Mouse (Mus musculus) olfactory bulb, adult 2 months (tissue): ENCODE results near the gene Knl1. TPM values are rescaled to one million over a fixed set of nuclear protein-coding genes. Genes with fewer than 3 reads are reported as not detected.

Experiments used
- H3K27ac ChIP-seq: fragments of 200-500 bp; 2 replicates; pipeline ENCODE4 v1.5.1; 2012; ENCODE audit warnings: low read depth, low read length; ENCODE audit not compliant: insufficient read depth
- H3K4me1 ChIP-seq: fragments of 200-500 bp; 2 replicates; pipeline ENCODE4 v1.6.1; 2012; ENCODE audit warnings: low read length; ENCODE audit not compliant: control insufficient read depth, insufficient read depth
- H3K4me3 ChIP-seq: fragments of 200-500 bp; 2 replicates; pipeline ENCODE4 v1.5.1; 2012; ENCODE audit warnings: mild to moderate bottlenecking, low read depth, low read length, moderate library complexity; ENCODE audit not compliant: insufficient read depth
- CTCF ChIP-seq: fragments of 200-500 bp; IDR thresholded peaks from 2 replicates; pipeline ENCODE4 v1.5.1; 2012; ENCODE audit warnings: low read depth, mild to moderate bottlenecking, low read length, moderate library complexity; ENCODE audit not compliant: insufficient read depth
- POLR2A ChIP-seq: fragments of 200-500 bp; IDR thresholded peaks from 2 replicates; pipeline ENCODE4 v1.6.1; 2012; ENCODE audit warnings: mild to moderate bottlenecking, low read depth, low read length, moderate library complexity; ENCODE audit not compliant: insufficient read depth
- WGBS: fragments of 180-500 bp; shearing (Covaris S2); methylation state at CpG from one replicate; pipeline ENCODE4 v1.1.7; 2018; 5-methylcytosine and 5-hydroxymethylcytosine counted together
- polyA plus RNA-seq: library from polyadenylated mRNA; stranded (reverse); fragments of >200 nt; gene quantifications from 2 replicates; pipeline ENCODE4 v1.2.4, GENCODE M21; 2012; ENCODE audit warnings: low replicate concordance; ENCODE audit not compliant: missing spikeins, insufficient read depth, insufficient read length

Knl1 gene
- polyA plus RNA-seq, 1 experiment, result not detected

DNA sequence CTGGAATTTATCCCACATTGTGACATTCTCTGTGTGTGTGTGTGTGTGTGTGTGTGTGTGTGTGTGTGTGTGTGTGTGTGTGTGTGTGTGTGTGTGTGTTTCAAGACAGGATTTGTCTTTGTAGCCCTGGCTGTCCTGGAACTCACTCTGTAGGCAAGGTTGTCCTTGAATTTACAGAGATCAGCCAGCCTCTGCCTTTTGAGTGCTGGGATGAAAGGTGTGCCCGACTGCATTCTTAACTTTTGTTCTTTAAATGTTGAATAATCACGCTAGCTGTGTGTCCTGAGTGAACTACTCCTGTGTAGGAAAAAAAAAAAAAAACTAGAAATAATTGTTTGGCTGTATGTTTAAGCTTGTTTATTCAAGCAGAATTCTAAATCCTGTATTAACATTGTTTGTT, 39.2 kb downstream of the Knl1 start:
- H3K4me1 ChIP-seq, result no peaks in the 10 kb centered on the region
- WGBS, result 90% methylated on average over 2 of the region's 2 CpGs
- TF ChIP-seq CTCF, result no peak
- no peak for TF ChIP-seq POLR2A
- H3K4me3 ChIP-seq, result no peak overlapping the region
- H3K27ac ChIP-seq, result no peak overlapping the region

DNA sequence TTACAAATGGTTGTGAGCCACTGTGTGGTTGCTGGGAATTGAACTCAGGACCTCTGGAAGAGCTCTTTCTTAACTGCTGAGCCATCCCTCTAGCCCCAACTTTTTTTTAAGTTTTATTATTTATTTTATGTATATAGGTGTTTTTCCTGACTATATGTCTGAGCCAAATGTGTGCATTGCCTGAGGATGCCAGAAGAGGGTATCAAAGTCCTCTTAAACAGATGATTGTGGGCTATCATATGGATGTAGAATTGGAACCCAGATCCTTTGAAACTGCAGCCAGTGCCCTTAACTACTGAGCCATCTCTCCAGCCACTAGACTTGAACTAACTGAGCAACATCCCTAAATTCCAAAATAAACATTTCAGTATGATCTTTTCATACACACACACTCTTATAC, 54.6 kb downstream of the Knl1 start:
- Histone ChIP-seq H3K4me1 (no peaks in the 10 kb centered on the region), H3K27ac (no peak overlapping the region), H3K4me3 (no peak overlapping the region)
- TF ChIP-seq POLR2A, result no peak

DNA sequence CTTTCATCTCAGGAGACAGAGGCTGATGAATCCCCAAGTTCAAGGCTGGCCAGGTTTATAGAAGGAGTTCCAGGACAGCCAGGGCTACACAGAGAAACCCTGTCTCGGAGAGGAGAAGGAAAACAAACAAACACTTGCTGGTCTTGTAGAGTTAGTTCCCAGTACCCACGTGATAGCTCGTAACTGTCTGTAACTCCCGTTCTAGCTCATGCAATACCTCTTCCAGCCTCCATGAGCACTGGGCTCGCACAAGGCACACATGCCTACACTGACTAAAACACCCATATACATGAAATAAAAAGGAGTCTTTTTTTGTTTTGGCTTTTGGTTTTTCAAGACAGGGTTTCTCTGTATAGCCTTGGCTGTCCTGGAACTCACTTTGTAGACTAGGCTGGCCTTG, 59.7 kb downstream of the Knl1 start:
- Histone ChIP-seq H3K4me3 (no peak overlapping the region), H3K4me1 (no peaks in the 10 kb centered on the region), H3K27ac (no peak overlapping the region)
- 89% methylated on average over 5 of the region's 5 CpGs for WGBS
- TF ChIP-seq CTCF (no peak), POLR2A (no peak)

DNA sequence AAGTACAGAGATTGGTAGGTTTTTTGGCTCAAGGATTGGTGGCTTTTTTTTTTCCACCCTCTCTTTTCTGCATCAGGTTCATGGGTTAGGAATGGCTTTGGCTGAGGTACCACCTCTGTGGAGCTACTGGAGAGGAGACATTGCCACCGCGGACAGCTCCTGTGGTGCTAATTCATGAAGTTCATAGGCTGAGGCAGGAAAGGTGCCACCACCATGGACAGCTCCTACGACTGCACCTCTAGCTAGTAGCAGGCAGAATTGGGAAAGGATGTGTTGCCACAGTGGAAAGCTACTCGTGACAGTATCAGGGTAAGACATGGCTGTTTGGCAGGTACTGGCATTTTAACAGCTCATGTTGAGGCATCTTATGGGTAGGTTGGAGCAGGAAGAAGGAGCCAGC, 61.6 kb downstream of the Knl1 start:
- 80% methylated on average over 4 of the region's 4 CpGs for WGBS
- TF ChIP-seq CTCF, result no peak
- no peak for TF ChIP-seq POLR2A

DNA sequence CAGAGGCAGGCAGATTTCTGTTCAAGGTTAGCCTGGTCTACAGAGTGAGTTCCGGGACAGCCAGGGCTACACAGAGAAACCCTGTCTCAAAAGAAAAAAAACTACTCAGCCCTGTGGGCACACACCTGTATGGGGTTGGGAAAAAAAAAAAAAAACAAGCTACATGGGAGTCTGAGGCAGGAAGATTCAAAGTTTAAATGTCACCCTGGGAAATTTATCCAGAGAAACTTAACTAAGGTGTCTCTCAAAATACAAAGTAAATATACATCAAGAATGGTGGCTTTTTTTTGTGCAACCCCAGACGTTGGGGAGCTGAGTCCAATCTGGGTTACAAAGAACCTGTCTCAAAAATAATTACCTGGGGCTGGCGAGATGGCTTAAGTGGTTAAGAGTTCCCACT, 64.1 kb downstream of the Knl1 start:
- Histone ChIP-seq H3K4me1 (peaks cover 4% of the 10 kb centered on the region), H3K27ac (no peak overlapping the region), H3K4me3 (no peak overlapping the region)
- WGBS, result 88% methylated on average over 3 of the region's 3 CpGs
- TF ChIP-seq POLR2A (no peak), CTCF (no peak)

More for the DNA sequence above, 61.6 kb downstream of the Knl1 start:
- Histone ChIP-seq H3K27ac (no peak overlapping the region), H3K4me1 (peaks cover 4% of the 10 kb centered on the region), H3K4me3 (no peak overlapping the region)

DNA sequence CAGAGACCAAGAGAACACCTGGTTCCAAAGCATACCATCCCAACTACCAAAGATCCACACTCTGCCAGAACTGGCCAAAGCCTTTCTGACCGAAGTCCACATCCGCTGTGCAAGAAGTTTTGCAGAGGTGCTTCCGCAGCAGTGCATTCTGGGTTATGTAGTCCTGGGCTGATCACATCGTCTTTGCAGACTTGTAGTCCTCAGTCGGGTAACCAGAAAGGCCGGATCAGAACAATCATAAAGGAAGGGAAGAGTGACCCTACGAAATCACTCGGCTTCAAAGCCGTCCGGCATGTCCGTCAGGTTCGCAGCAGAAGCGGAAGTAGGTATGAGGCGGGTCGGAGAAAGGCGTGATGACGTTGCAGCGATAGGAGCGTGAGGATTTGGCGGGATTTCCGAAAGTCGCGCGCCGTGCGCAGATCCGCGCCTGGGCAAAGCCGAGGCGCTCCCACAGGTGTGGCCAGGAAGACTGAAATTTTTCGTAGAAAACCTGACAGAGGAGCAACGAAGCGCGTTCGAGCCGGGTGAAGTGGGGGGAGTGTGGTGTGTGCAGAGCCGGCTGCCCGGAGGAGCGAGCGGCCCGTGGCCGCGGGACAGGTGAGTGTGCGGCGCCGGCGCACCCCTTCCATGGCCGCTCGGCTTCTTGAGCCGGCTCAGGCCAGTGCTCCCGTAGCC, 65.7 kb downstream of the Knl1 start, which contains the start of gene Rad51:
TSS of gene Rad51 (plus strand) at position 356 of the 675 bp plus-strand sequence.
- peak within 1 kb of the TSS; percentile 67 for H3K4me3 ChIP-seq
- H3K27ac ChIP-seq, result 0 out of 2 replicates have a peak within 1 kb of the TSS, but pooled peaks have one; percentile 71
- TF ChIP-seq CTCF (no peak), POLR2A (peak; percentile 39; the same call in 1 of the 2 replicates)
- H3K4me1 ChIP-seq, result peaks cover 4% of the 10 kb centered on the region
- WGBS, result under 1% methylated on average over 51 of the region's 51 CpGs

DNA sequence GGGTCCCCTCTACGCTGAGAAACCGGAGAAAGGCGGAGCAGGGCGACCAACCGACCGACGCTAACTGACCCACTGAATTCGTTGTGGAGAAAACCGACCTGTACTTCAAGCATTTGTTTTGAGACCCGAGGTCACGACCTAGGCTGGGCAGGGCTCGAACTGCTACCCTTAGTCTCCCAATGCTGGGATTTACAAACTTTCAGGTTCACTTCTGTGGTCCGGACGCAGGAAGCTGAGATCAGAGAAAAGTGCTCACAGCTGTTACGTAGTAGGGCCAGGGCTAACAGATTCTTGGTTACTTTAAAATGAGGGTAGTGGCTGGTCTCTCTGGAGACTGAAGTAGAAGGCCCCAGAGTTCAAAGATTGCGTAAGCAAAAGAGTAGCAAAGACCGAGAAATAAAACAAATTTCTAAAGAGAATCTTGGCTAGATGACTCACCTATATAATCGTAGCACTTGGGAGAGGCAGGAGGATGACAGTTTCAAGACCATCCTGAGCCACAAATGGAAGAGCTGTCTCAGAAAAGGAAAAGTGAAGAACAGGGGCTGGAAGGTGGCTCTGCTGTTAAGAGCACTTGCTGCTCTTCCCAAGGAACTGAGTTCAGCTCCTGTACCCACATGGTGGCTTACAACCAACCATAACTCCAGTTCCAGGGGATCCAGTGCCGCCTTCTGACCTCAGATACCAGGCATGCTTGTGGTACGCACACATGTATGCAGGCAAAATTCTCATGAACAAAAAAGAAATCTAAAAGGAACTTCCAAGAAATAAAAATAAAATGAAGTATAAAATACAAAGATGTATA, 66.4 kb downstream of the Knl1 start:
- Histone ChIP-seq H3K4me3 (peak overlapping the region; percentile 67), H3K4me1 (peaks cover 4% of the 10 kb centered on the region), H3K27ac (no peak overlapping the region)
- 10% methylated on average over 20 of the region's 20 CpGs for WGBS
- TF ChIP-seq POLR2A (no peak), CTCF (no peak)

DNA sequence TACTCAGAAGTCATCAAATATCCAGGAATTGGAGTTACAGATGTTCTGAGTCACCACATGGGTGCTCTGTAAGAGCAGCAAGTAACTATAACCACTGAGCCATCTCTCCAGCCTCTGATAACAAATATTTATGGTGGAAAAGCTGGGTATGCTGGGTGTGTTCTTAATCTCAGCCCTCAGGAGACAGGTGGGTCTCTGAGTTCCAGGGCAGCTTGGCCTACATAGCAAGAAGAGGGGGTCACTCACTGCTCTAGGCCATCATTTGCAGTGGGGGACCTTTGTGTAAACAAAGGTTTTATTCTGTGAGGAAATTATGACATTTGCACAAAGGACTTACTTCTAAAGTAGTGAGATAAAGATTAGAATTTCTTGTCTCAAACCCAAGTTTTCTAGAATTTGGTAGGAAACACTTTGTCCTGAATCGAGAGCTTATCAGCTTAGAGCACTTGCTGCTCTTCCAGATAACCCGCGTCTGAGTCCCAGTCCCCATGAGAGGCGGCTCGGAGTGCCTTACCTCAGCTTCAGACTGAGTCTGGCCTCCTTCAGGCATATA, 89.5 kb downstream of the Knl1 start:
- Histone ChIP-seq H3K4me3 (no peak overlapping the region), H3K27ac (no peak overlapping the region), H3K4me1 (no peaks in the 10 kb centered on the region)
- WGBS, result 84% methylated on average over 5 of the region's 5 CpGs
- TF ChIP-seq POLR2A, result no peak
- TF ChIP-seq CTCF, result no peak

DNA sequence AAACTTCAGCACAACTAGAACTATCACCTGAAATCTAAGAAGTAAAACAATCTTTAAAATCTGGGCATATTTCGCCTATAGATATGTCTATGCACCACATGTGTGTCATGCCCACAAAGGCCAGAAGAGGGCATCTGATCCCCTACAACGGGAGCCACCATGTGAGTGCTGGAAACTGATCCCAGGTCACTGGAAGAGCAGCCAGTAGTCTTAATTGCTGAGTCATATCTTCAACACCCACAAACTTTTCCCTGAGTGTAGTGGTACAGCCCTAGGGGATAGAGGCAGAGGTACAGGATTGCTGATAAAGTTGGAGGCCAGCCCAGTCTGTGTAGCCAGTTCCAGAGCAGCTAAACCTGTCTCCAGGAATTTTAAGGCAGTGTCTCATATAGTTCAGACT, 98.3 kb downstream of the Knl1 start:
- H3K4me3 ChIP-seq, result no peak overlapping the region
- TF ChIP-seq CTCF, result no peak
- TF ChIP-seq POLR2A, result no peak
- no peak overlapping the region for H3K27ac ChIP-seq
- WGBS, result 88% methylated on average over 2 of the region's 2 CpGs
- no peaks in the 10 kb centered on the region for H3K4me1 ChIP-seq
